Mouse (Mus musculus) regulatory T cell (primary cell): Measurements from ENCODE around the gene Lrrc4c.

Experiments
- in situ Hi-C: fragments of 300-600 bp; cut with MboI, MseI; formaldehyde crosslinking; loops from one replicate; pipeline ENCODE4 v1.15.1; 2025; ENCODE audit warnings: high pct_unique_total_duplicates

The Lrrc4c gene

GRCm38 (mm10) chr2:96508991-96509390, 191.0 kb downstream of the Lrrc4c start:
- in situ Hi-C loops, result no loop called here

GRCm38 (mm10) chr2:96537469-96537868, 219.5 kb downstream of the Lrrc4c start:
- in situ Hi-C loops, result no loop called here

GRCm38 (mm10) chr2:96547171-96547570, 229.2 kb downstream of the Lrrc4c start:
- in situ Hi-C loops, result no loop called here

GRCm38 (mm10) chr2:96573755-96574154, 255.8 kb downstream of the Lrrc4c start:
- in situ Hi-C loops, result no loop called here

- in situ Hi-C loops, result no loop called here
Observed at GRCm38 (mm10) chr2:96577701-96578100, 259.7 kb downstream of the Lrrc4c start.

GRCm38 (mm10) chr2:96580136-96580733, 262.3 kb downstream of the Lrrc4c start:
- in situ Hi-C loops, result no loop called here

GRCm38 (mm10) chr2:96585665-96586064, 267.7 kb downstream of the Lrrc4c start:
- in situ Hi-C loops, result no loop called here

GRCm38 (mm10) chr2:96604801-96605200, 286.8 kb downstream of the Lrrc4c start:
- in situ Hi-C loops, result no loop called here

GRCm38 (mm10) chr2:96614121-96614520, 296.2 kb downstream of the Lrrc4c start:
- in situ Hi-C loops, result no loop called here

GRCm38 (mm10) chr2:96618691-96619205, 300.8 kb downstream of the Lrrc4c start:
- in situ Hi-C loops, result no loop called here

GRCm38 (mm10) chr2:96667113-96667512, 349.1 kb downstream of the Lrrc4c start:
- in situ Hi-C loops, result no loop called here

- in situ Hi-C loops, result no loop called here
Observed at GRCm38 (mm10) chr2:96681806-96682205, 363.8 kb downstream of the Lrrc4c start.

GRCm38 (mm10) chr2:96685328-96685727, 367.4 kb downstream of the Lrrc4c start:
- in situ Hi-C loops, result no loop called here

- in situ Hi-C loops, result no loop called here
Observed at GRCm38 (mm10) chr2:96705004-96705403, 387.0 kb downstream of the Lrrc4c start.

- in situ Hi-C loops, result no loop called here
Observed at GRCm38 (mm10) chr2:96707772-96708350, 389.9 kb downstream of the Lrrc4c start.

- in situ Hi-C loops, result no loop called here
Observed at GRCm38 (mm10) chr2:96714561-96714960, 396.6 kb downstream of the Lrrc4c start.

GRCm38 (mm10) chr2:96717353-96717752, 399.4 kb downstream of the Lrrc4c start:
- in situ Hi-C loops, result no loop called here

GRCm38 (mm10) chr2:96723395-96723794, 405.4 kb downstream of the Lrrc4c start:
- in situ Hi-C loops, result no loop called here

GRCm38 (mm10) chr2:96736081-96736480, 418.1 kb downstream of the Lrrc4c start:
- in situ Hi-C loops, result no loop called here

- in situ Hi-C loops, result no loop called here
Observed at GRCm38 (mm10) chr2:96755066-96755465, 437.1 kb downstream of the Lrrc4c start.

- in situ Hi-C loops, result no loop called here
Observed at GRCm38 (mm10) chr2:96757701-96758100, 439.7 kb downstream of the Lrrc4c start.

GRCm38 (mm10) chr2:96763538-96763937, 445.6 kb downstream of the Lrrc4c start:
- in situ Hi-C loops, result no loop called here

GRCm38 (mm10) chr2:96775376-96775775, 457.4 kb downstream of the Lrrc4c start:
- in situ Hi-C loops, result no loop called here
